Mouse (Mus musculus): ENCODE measurements at regions not wholly inside any gene's neighbourhood (a gene's known extent, or its start where the extent isn't known, plus 50 kb on each side); places are given as distances from the start of the nearest gene placed in this dataset.

- TF ChIP-seq CTCF (conservative IDR thresholded peaks at IDR 0.05; ENCODE audit: low read length) (no peak), NANOG (IDR thresholded peaks at IDR 0.05; ENCODE audit: borderline replicate concordance, low read length) (no peak), POU5F1 (IDR thresholded peaks at IDR 0.05; ENCODE audit: borderline replicate concordance, low read length) (no peak)
Observed at GRCm38 (mm10) chr8:115418056-115418455, 289.5 kb downstream of the Maf start.
